Mouse (Mus musculus) adrenal gland, postnatal 10 days (tissue): ENCODE results near the gene Ercc1. TPM values are rescaled to one million over a fixed set of nuclear protein-coding genes. Genes with fewer than 3 reads are reported as not detected.

ENCODE experiments used
- DNase-seq: peaks from one replicate; pipeline ENCODE4 v3.0.0; 2021; ENCODE audit warnings: mixed read lengths
- long read RNA-seq, 2 experiments: library from polyadenylated mRNA; stranded (forward); transcript quantifications; one replicate each; pipeline ENCODE4 v2.0.0; 2021
- total RNA-seq, 2 experiments: library from RNA; stranded (reverse); gene quantifications; 2 replicates each; pipeline ENCODE4 v1.2.3; 2021

Ercc1 gene
- total RNA-seq, result 10 to 100 TPM; 37.1 to 41.3 TPM
- long read RNA-seq, experiment 1, transcript Ercc1-201 (10 exons, 1,375 nt), result major isoform, 15 of 30 reads
- long read RNA-seq, experiment 1, partial matches to known transcripts, result 7 of 30 reads
- long read RNA-seq, experiment 1, other reads (novel, unspliced or antisense), result 8 of 30 reads
- long read RNA-seq, experiment 2, transcript Ercc1-201 (10 exons, 1,375 nt), result major isoform, 13 of 20 reads
- long read RNA-seq, experiment 2, partial matches to known transcripts, result 5 of 20 reads
- long read RNA-seq, experiment 2, other reads (novel, unspliced or antisense), result 1 of 20 reads

DNA sequence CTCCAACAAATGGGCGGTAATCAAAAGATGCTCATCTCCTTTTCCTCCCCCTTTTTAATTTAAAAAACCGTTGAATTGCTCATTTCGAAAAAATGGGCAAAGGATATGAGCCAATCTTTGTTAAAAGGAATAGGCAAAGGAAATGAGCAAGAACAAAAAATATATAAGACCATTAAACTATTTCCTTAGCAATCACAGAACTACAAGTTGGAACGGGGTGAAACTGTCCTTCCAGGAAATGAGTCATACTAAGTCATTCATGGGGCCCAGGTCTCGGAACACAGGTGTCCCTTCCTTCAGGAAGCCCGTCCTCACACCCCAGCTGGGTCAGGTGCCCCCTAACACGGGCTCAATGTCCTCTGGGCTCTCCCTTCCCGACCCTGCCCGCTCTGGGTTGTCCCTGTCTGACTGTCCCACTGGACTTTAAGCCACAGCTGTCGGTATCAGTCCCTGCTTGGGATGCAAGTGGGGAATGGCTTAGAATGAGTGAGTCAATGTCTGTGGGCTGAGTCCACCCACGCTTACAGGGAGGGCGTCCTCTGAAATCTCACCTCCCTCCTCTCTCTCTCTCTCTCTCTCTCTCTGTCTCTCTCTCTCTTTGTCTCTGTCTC lies at the start of gene Ercc1:
Gene Ercc1, plus strand, starts transcription at position 542 of the 611 bp plus-strand sequence.
- no peak for DNase-seq

DNA sequence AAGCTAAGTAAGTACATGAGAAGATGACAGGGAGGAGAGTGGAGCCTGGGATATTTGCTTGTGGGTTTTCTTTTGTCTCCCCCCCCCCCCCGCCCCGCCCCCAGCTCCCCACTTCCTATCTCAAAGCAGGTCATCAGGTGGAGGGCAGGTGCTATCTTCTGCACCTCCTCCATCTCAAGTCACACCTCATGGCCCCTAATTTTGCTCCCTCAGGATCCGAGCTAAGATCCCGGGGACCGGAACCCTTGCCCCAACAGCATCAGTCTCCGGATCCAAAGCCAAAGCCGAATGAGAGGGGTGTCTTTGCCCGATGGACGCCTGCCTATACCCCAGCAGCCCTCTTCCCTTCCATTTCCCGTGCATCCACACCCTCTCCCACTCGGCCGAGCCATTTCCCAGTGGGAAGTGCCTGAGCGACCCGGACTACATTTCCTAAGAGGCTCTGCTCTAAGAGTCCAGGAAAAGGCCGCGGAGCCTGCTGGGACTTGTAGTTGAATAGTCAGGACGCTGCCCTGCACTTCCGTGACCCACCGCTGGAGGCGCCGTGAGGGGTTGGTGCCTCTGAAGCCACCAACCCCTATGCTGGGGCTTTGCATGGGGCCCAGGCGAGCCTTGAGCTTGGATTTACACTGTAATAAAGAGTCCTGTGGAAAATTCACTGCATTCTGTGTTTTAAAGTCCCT lies 48.9 kb upstream of the Ercc1 start:
- peak; percentile 98 for DNase-seq

DNA sequence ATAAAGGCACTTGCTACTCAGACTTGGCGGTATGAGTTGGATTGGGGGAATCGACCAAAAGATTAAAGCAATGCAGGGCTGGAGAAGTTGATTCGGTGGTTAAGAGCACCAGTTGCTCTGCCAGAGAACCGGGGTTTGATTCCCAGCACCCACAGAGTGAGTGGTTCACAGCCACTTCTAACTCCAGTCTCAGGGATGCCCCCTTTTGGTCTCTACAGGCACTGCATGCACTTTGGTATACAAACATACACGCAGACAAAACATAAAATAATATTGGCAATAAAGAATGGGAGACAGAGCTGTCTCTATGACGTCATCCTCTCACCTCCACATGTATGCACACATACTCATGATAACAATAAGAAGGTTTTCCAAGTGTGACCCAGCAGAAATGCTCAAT lies 47.5 kb upstream of the Ercc1 start:
- DNase-seq, result no peak

DNA sequence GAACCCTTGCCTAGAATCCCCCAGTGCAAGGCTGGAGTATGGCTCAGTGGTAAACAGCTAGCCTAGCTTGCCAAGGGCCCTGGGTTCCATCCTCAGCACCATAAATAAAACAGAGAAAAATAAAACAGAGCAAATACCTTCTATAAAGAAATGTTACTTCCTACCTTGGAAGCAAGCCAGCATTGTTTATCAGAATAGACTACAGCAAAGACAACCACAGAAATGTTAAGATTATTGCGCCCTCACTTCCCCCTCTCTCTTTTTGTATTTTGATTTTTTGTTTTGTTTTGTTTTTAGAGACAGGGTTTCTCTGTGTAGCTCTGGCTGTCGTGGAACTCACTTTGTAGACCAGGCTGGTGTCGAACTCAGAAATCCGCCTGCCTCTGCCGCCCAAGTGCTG lies 46.8 kb upstream of the Ercc1 start:
- DNase-seq, result no peak

DNA sequence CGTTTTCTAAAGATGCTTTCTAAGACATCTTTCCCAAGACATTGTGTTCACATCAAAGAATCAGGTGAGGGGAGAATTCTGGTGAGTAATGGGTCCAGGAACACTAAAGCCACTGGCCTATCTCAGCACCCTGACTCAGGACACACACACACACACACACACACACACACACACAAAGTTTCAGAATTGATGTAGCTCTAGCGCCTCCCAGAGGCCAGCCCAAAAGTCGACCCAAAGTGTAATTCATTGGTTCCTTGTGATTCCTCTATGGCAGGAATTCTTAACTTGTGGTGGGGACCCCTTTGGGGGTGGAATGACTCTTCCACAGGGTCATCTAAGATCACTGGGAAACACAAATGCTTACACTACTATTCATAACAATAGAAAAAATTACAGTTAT lies 45.4 kb upstream of the Ercc1 start:
- peak; percentile 68 for DNase-seq

DNA sequence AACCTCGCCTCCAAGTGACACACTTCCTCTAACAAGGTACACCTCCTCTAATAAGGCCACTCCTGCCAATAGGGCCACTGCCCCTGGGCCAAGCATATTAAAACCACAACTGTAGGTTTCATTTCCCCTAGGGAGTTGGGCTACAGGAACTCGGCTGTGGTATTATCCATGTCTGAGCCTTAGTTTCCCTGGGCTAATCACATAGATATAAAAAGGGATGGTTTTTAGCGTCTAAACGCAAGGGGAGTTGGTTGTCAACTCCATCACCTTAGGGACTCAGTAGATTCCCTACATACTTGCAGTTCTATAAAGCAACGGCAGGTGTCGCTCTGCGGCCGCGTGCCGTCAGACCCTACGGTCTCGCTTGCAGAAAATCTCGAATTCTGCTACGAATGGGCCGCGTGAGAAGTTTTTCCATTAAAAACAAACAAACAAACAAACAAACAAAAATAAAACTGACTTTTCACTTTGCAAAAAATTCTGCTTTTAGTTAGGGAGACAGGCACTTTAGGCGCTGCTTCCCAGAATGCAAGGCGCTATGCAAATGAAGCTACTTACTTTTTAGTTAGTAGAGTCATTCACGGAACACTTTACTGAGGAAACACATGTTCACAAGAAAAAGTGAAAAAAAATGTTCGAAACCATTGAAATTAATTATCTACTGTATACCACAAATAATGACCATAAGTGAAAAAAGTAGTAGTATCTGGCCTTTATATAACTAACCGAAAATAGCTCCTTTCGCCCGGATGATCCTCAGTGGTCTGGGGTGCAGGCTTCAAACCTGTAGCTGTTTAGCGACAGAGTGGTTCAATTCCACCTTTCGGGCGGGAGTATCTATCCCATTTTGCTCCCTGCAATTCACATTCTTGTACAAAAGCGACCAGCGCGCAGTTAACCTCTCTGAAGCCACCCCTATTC lies 43.8 kb upstream of the Ercc1 start:
- DNase-seq, result peak; percentile 89

DNA sequence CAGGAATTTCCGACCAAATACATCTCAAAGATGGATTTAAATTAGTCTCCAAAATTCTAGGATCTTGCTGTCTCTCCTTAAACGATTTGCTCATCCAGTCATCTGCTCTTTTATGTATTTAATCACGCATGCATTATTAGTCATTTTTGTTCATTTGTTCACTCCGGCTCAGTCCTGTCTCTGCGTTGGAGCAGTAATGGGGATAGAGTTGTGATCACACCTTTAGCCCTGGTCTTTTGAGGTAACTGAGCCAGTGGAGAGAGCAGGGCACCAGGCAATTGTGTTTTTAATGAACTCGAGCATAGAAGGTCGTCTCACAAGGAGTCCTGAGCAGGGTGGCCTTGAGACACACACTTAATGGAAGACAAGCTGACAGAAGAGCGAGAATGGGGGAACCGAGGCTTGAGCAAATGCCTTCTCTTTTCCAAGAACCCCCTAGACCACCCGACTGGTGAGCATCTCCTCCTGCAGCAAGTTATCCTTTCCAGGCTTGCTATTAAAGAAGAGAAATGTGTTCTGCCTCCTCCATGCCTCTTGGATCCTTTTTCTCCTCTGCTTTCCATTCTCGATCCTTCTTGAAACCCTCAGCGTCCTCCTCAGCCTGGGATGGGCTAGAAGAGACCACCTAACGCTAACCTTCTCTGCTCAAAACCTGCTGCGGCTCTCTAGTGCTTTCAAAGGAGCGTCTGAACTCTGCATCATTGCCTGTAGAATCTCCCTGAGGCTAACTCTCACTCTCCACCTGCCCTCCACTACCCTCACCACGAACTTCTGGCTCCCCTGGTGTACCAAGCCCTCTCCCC lies 42.9 kb upstream of the Ercc1 start:
- DNase-seq, result no peak

DNA sequence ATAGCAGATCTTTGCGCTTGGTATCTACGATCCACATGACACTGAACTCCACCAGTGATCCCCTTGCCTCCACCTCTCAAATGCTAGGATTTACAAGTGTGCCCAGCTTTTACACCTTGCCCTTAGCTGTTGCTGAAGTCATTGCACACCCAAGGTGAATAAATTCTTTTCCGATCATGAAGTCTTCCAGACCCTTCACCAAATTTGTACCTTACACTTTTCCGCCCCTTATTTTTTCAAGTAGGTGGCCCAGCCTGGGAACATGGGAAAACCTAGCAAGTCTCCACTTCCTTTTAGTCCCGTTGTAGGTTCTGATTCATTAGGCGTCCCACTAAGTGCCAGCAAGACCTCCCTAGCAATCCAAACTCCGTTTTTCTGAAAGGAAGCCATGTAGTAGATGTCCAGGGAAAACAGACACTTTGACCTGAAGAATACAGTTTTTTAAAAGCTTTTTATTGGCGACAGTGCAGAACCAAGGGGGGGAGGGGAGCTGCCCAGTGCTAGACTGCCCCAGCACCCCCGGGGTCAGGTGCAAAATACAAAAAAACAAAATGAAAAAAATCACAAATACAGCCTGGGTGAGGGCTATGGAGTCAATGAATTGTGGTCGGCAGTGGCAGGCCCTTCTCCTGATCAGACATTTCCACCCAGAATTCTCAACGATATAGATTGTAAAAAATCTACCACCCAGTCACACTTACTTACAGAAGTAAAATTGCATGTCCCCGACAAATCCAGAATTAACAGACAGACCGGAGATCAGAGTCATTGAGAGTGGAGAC lies 42.1 kb upstream of the Ercc1 start:
- DNase-seq, result no peak

DNA sequence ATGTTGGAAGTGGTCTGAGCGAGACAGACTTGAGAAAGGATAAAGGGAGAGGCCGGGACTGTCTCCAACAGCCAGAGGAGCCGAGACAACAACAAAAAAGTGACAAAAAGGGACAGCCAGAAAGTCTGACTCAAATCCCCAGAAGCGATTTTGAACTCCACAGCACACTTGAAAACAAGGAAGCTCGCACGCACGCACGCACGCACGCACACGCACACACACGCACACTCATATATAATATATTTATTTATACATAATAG lies 41.6 kb upstream of the Ercc1 start:
- no peak for DNase-seq

DNA sequence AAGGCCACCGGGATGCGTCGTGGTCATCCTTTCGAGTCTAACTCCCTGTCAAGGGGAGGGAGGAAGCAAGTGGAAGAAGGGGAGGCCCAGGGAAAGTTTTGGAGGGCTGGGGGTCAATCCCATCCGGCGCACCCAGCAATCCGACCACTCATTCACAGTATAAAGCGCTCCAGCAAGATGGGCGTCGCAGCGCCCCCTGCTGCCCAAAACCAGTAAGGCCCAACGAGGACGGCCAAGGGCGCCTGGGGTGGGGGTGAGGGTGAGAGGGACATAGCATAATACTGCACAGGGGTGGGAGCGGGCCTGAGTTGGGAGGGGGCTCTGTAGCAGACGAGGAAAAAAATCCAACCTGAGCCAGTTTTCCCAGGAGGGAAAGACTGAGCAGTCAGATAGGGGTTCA lies 40.8 kb upstream of the Ercc1 start:
- DNase-seq, result peak; percentile 88

DNA sequence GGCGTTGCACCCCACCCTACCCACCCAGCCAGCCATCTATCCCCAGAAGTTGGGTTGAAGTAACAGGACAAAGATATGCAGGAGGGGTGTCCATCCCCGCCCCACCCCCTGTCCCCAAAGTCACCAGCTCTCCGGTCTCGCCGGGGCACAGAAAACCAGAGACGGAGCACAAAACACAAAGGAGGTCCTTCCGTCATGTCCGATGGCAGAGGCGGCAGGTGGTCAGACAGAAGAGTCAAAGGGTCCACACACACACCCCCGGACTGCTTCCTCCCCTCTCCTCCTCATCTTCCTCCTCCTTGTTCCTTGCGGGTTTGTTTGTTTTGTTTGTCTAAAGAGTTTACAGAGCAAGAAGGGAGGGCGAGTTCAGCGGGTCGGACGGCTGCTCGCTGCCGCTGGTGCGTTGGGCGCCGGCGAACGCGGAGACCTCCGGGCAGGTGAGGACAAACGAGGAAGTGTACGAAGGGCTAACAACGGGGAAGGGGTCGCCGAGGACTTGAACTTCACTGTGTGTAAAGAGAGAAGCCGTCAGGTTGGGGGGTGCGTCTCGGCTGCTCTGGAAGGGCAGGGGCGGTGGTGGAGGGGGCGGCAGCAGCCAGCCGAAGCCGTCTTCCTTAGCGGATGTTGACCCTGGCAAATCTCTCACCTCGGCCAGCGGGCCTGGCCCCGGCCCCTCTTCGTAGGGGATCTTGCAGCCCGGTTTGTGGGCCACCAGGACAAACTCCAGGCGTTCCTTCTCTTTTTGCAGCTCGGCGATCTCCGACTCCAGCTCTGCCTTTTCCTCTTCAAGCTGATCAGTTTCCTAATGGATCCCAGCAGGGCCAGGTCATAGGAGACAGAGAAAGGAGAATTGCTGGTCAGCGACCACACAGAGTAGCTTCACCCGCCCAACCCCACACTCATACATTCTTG lies 39.8 kb upstream of the Ercc1 start:
- DNase-seq, result no peak

DNA sequence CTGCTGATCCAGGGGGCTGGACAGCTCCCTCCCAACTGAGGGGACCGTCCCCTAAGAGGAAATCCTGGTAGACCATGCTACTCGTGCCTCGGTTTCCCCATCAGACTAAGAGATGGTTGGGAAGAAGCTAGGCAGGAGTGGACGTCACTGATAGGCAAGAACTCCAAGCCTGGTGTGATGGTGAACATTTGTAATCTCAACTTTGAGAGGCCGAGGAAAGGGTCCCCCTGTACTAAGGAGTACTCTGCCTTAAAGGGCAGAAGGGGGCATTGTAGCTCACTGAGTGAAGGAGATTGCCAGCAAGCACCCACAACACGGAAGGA lies 39.2 kb upstream of the Ercc1 start:
- DNase-seq, result no peak

DNA sequence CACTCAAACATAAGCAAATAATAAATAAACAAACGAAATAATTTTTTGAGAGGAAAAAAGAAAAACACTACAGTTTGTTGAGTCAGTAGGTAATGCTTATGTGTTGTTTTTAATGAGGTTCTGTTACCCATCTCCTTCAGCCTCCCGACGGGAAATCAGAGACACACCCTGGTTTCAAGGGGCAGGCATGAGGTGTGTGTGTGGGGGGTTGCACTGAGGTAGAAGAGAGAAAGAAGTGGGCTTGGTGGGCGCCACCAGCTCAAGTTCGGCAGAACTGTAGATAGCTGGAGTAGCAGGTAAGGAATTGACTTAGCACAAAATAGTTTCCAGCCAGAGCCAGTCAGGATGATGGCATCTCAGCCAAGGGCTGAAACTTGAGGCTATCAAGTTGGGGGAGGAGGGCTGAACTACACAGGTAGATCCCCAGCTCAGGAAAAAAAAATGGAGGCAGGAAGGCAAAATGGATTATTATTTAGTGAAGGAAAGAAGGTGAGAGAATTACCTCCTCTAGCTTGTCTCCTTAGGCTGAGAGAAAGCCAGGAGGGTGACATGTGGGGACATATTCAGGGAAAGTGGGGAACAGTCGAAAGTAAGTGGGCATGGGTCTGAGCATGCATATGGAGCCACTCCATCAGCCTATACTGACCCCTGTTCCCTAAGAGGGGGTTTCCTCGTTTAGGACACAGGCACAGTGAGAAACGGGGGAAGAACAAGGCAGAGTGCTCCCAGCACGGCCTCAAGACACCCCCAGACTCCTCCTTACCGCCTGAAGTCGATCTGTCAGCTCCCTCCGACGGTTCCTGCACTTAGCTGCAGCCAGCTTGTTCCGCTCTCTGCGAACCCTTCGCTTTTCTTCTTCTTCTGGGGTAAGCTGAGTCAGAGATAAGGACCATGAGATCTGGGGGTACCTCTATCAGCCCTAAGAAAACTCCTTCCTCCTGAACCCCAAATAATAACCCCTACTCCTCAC lies 38.5 kb upstream of the Ercc1 start:
- DNase-seq, result no peak

DNA sequence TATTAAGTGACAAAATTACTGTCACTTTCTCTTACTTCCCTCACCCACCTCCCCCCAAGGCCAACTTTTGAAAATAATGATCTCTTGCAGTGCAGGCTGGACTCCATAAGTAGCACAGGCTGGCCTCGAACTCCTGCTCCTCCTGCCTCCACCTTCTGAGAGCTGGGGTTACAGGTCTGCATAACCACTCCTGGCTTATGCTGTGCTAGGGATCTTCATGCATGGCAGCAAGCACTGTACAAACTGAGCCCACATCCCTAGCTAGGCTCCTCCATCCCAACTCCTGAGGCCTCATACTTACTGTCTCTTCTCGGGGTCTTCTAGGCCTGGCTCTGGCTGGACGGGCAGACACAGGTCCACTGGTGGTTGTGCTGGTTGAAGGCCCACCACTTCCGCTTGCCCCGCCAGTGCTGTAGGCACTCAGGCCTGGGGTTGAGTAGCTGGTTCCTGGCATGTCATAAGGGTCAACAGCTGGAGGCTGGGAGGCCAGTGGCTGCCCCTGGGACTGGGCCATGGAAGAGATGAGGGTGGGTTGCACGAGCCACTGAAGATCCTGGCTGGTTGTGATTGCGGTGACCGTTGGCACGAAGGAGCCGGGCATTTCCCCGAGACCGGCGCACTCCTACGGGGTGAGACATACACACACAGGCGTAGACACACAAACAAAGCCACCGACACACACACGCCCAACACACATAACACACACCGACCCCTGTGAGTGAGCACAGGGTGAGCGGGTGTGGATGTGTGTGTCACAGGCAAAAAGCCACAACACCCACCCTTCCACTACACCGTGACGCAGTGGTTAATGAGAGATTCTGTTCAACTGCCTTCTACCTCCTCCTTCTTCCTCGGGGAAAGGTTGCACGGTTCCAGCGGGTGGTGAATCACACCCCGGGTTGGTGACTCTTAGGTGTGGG lies 37.5 kb upstream of the Ercc1 start:
- no peak for DNase-seq

DNA sequence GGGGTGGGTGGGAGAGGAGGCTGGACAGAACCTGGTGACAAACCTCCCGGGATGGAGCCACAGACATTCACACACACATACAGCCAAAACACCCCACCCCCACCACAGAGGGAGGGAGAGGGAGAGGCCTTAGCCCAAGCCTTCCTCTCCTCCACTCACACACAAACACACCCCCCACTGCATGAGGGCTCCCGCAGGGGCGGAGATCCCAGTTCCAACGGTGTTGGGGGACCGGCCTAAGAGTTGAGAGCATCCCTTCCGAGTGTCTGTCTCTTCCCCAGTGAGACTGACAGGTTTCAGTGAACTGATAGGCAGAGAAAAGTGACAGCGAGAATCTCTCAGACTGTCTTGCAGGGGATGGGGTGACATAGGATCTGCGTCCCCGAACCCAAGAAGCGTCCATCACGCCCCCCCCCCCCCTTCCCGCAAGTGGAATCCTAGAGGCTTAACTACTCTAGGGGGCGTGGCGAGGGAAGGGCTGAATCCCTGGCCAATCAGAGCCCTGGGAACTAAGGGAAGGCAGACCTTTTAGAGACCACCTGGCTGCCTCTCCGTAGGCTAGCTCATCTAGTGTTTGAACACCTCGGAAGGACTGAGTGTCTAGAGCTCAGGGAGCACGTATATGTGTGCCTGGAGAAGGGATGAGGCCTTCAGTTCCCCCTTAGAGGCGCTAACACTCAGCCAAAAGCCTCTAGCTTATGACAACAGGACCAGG lies 36.7 kb upstream of the Ercc1 start:
- peak; percentile 86 for DNase-seq

DNA sequence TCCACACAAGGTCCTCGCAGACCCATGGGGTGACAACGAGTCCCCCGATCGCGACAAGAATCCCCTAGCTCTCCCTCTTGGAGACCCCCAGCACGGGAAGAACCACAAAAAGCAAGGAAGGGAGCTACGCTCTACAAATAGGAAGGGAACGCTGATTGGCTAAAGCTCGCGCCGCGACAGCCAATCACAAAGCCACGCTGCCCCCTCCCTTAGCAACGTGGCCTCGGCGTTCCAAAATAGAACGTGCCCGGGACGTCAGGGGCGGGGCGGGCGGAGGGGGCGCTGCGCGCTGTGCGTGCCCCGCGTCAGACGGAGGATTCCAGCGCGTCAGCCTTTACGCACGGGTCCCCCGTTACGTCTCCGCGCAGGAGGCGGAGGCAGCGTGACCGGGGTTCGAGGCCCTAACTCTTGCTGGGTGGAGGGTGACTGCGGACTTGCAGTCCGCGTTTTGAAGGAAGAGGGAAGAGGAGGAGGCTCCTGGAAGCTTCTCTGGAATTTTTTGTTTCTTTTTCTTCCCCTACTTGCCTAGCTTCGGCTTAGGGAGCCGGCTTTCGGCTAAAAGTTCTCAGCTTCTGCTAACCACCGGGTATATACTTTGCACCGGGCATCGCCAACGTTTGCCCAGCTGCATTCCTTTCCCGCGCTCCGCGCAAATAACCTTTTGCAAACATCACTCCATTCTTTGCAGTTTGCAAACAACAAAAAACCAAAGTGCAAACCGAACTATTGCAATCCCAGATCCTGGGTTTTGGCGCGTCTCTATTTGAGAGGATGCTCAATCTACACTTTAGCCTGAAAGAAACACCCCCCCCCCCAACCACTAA lies 35.9 kb upstream of the Ercc1 start:
- DNase-seq, result peak; percentile 98
